Mouse (Mus musculus) liver, adult 2 months (tissue): ENCODE results near the gene Emilin2.

Source experiments
- CTCF ChIP-seq: fragments of 200-500 bp; IDR thresholded peaks from 2 replicates; pipeline ENCODE4 v1.5.1; 2011; ENCODE audit warnings: low read depth, low read length, control low read depth
- POLR2A ChIP-seq: fragments of 200-500 bp; IDR thresholded peaks from 2 replicates; pipeline ENCODE4 v1.6.1; 2011; ENCODE audit warnings: low read length, control low read depth; ENCODE audit not compliant: insufficient read depth; ENCODE audit errors: extremely low read depth

- TF ChIP-seq POLR2A (no peak), CTCF (no peak)
Measured at GRCm38 (mm10) chr17:71245133-71245532, 66.6 kb downstream of the Emilin2 start.
